Mouse (Mus musculus) T-helper 2 cell (primary cell): Measurements from ENCODE around the gene Gab1.
"Not testable (repeated sequence)": the region's sequence is repeated elsewhere in the genome, so short reads cannot be mapped to it uniquely, and the experiment has no call there.

ENCODE experiments used
- in situ Hi-C: fragments of 300-600 bp; cut with MboI, MseI; formaldehyde crosslinking; loops from one replicate; pipeline ENCODE4 v1.15.1; 2025; ENCODE audit warnings: high pct_unique_total_duplicates

The Gab1 gene

DNA sequence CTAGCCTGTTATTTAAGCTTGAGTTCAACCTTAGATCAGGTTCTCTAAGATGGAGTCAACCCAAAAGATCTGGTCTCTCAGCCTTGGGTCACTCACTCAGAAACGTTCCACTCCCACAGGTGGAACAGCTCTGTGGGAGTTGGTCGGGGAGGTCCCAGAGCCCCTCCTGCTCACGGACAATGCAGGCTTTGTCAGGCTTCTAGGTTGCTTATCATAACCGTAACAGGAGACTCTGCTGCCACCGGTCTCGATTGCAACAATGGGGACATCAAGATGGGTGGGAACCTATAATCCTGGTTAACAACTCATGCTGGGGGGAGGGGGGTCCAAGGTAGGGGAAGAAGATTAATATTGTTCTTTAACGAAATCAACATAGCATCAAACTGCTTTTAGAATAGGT lies 127.9 kb downstream of the Gab1 start:
- in situ Hi-C loops, result no loop called here

- in situ Hi-C loops, result no loop called here
Observed at GRCm38 (mm10) chr8:80749091-80749490, 131.2 kb downstream of the Gab1 start.

GRCm38 (mm10) chr8:80739932-80740331 lies 140.4 kb downstream of the Gab1 start:
- in situ Hi-C loops, result loop anchor here (5.0 kb wide), 1 partner anchor 272 kb away; the partner anchor contains the start of gene Usp38

DNA sequence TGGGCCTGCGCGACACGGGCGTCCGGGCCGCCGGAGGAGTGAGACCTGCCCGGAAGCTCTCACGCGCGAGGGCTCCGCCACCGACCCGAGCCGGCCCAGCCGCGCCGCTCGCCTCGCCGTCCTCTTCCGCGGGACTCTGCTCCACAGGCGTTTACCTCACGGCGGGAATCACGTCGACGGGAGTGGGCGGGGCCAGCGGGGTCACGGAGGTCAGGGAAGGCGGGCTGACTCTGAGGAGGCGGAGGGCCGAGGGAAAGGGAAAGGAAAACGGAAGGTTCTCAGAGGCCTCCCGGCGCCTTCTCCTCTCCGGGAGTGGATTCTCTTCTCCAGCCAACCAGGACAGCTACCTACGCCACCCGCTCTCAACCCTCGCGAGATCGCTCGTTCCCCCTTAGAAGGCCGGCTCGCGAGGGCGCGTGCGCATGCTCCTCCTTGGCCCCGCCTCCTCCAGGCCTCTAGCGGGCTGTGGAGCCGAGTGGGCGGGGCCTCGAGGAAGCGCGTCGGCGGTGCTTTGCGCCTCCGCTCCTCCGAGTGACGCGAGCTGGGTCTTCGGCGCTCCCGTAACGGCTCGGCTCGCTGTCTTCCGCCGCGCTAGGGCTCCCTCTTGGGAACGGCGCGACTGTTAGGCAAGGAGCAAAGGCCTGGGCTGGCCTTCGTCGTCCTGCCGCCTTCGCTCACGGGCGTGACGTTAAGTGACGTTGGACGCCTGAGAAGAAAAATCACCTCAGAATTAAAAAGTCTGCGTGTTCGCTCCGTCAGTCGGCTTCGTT lies 141.0 kb downstream of the Gab1 start, which contains the start of gene Smarca5:
Smarca5 (minus strand) TSS at position 343 of the 770 bp plus-strand sequence.
- in situ Hi-C loops, result not testable (repeated sequence)

DNA sequence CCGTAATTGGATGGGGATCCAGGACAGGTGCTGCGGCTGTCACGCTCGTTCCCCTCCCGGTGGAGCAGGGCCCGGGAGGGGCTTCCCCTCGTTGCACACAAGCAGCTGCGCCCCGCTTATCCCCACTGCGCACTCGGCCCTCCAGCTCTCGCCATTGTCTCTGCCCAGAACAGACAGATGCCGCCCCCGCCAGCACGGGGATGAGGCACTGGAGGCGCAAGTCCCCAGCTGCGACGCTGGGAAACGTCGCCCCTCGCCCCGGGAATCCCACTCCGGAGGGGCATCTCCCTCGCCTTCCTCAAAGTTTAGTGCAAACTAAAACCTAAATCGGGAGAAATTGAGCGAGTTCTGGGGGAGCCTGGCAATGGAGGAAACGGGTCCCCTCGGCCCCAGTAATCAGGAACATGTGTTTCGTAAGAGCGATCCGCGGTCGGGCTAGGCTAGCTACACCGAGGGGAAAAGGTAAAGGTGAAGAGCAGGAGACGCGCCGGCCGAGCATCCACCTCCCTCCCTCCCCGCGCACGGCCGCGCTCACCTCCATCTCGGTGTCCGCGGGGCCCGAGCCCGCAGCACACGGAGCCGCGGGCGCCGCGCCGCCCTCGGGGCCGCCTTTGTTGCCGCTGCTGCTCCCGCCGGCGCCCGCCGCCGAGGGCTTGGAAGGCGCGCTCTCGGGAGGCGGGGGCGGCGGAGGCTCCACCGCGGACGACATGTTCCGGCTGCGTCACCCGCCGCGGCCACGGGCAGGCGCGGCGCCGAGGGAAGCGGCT lies 141.7 kb downstream of the Gab1 start:
- in situ Hi-C loops, result no loop called here

DNA sequence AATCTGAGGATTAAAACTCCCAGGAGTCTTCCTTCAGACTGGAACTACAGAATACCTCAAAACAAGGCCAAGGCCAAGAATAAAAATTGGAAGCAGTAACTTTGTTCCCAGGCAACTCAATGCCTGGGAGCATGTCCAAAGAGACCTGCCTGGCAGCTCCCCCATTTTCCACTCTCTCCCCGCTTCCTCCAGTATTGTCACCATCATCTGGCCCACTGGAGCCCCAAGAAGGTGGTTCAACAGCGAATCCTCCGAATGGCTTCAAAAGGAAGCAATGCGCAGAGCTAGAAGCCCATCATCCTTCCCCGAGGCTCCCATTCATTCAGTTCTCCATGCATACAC lies 142.3 kb downstream of the Gab1 start:
- in situ Hi-C loops, result no loop called here

DNA sequence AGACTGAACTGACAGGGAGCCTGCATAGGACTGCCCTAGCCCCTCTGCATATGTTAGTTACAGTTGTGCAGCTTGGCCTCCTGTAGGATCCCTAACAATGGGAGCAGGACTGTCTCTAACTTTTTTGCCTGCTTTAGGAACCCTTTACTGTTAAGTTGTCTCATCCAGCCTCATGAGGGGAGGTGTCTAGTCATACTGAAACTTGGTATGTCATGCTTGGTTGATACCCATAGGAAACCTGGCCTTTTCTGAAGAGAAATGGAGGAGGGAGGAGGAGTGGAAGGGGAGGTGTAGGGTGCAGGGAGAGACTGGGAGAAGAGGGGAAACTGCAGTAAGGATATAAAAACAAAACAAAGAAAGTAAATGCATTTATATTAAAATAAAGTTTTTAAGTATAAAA lies 148.0 kb downstream of the Gab1 start:
- in situ Hi-C loops, result no loop called here

GRCm38 (mm10) chr8:80714461-80714860 lies 165.9 kb downstream of the Gab1 start:
- in situ Hi-C loops, result no loop called here
